Mouse (Mus musculus) macrophage (primary cell): ENCODE results near the gene Rtn4ip1. TPM values are rescaled to one million over a fixed set of nuclear protein-coding genes. Genes with fewer than 3 reads are reported as not detected.

ENCODE experiments used
- H3K27ac ChIP-seq: fragments of 350-480 bp; formaldehyde crosslinking; 2 replicates; pipeline ENCODE4 v1.9.0; 2021
- H3K36me3 ChIP-seq: fragments of 350-480 bp; formaldehyde crosslinking; 2 replicates; pipeline ENCODE4 v1.9.0; 2021; ENCODE audit errors: inconsistent target
- H3K4me3 ChIP-seq: fragments of 350-480 bp; formaldehyde crosslinking; 2 replicates; pipeline ENCODE4 v1.9.0; 2021; ENCODE audit errors: inconsistent target
- H3K79me2 ChIP-seq: fragments of 350-480 bp; formaldehyde crosslinking; 2 replicates; pipeline ENCODE4 v1.9.0; 2021; ENCODE audit errors: inconsistent target
- WGBS: methylation state at CpG from one replicate; pipeline ENCODE4 v1.1.7; 2026; ENCODE audit warnings: inconsistent platforms; ENCODE audit not compliant: missing documents; 5-methylcytosine and 5-hydroxymethylcytosine counted together
- polyA plus RNA-seq: library from polyadenylated mRNA; stranded (reverse); fragments of 250-400 nt; gene quantifications from 3 replicates; pipeline ENCODE4 v1.2.4, GENCODE M21; 2018; ENCODE audit warnings: inconsistent platforms
- total RNA-seq, 78 experiments: library from RNA; depleted of rRNA; stranded (reverse); fragments of 250-400 nt; gene quantifications; 1 replicate in 9 of 78; 2 replicates in 24 of 78; 3 replicates in 43 of 78; 4 replicates in 2 of 78; pipeline ENCODE4 v1.2.4; 2018; ENCODE audit warnings: inconsistent platforms in 56 of 78

The Rtn4ip1 gene
- total RNA-seq (2018; cell fraction: chromatin; rRNA removed): 10 to 100 TPM in 23 of 26 experiments, 1 to 10 TPM in 3; 7.8 to 44.0 (median 25.9) TPM
- 10 to 100 TPM in 5 of 26 experiments, 1 to 10 TPM in 21; 5.5 to 10.9 (median 8.8) TPM for total RNA-seq (2018; cell fraction: cytosol; rRNA removed)
- 10 to 100 TPM in 23 of 26 experiments, 1 to 10 TPM in 3; 8.5 to 39.3 (median 22.6) TPM for total RNA-seq (2018; cell fraction: nucleus; rRNA removed)
- polyA plus RNA-seq: 6.6 to 13.1 TPM (median 7.9 TPM) in 3 replicates

- no peaks in the 10 kb centered on the region for H3K36me3 ChIP-seq
- H3K4me3 ChIP-seq: peak within 1 kb of the TSS; percentile 90
- H3K27ac ChIP-seq: peak within 1 kb of the TSS; percentile 55
- 2% methylated on average over 38 of the region's 40 CpGs for WGBS
- peaks cover 10% of the 10 kb centered on the region; the same call in 1 of the 2 replicates for H3K79me2 ChIP-seq
These were observed at the start of gene Rtn4ip1, which contains the start of gene Qrsl1 for GRCm38 (mm10) chr10:43901578-43902194. TSS of gene Rtn4ip1 (plus strand) at chr10:43901807. TSS of gene Qrsl1 (minus strand) at chr10:43901745.

GRCm38 (mm10) chr10:43851898-43852297, 49.7 kb upstream of the Rtn4ip1 start:
- Histone ChIP-seq H3K27ac (no peak overlapping the region), H3K36me3 (no peaks in the 10 kb centered on the region), H3K4me3 (no peak overlapping the region), H3K79me2 (no peaks in the 10 kb centered on the region)
- WGBS: 61% methylated on average over 5 of the region's 5 CpGs

- Histone ChIP-seq H3K27ac (0 out of 2 replicates have a peak overlapping the region, but pooled peaks have one; percentile 8), H3K4me3 (no peak overlapping the region), H3K36me3 (no peaks in the 10 kb centered on the region), H3K79me2 (no peaks in the 10 kb centered on the region)
- 72% methylated on average over 9 of the region's 9 CpGs for WGBS
These were observed 45.7 kb upstream of the Rtn4ip1 start for GRCm38 (mm10) chr10:43855916-43856315.

GRCm38 (mm10) chr10:43856351-43856750, 45.3 kb upstream of the Rtn4ip1 start:
- H3K79me2 ChIP-seq: no peaks in the 10 kb centered on the region
- WGBS: 7% methylated on average over 3 of the region's 3 CpGs
- H3K27ac ChIP-seq: 0 out of 2 replicates have a peak overlapping the region, but pooled peaks have one; percentile 8
- no peak overlapping the region for H3K4me3 ChIP-seq
- no peaks in the 10 kb centered on the region for H3K36me3 ChIP-seq

GRCm38 (mm10) chr10:43870752-43871151, 30.9 kb upstream of the Rtn4ip1 start:
- H3K79me2 ChIP-seq: no peaks in the 10 kb centered on the region
- no peaks in the 10 kb centered on the region for H3K36me3 ChIP-seq
- no peak overlapping the region for H3K27ac ChIP-seq
- 90% methylated on average over 10 of the region's 10 CpGs for WGBS
- no peak overlapping the region for H3K4me3 ChIP-seq

- 88% methylated on average over 1 of the region's 1 CpGs for WGBS
- Histone ChIP-seq H3K36me3 (no peaks in the 10 kb centered on the region), H3K27ac (no peak overlapping the region), H3K4me3 (no peak overlapping the region), H3K79me2 (no peaks in the 10 kb centered on the region)
These were observed 30.1 kb upstream of the Rtn4ip1 start for GRCm38 (mm10) chr10:43871458-43871857.

- H3K27ac ChIP-seq: no peak overlapping the region
- no peaks in the 10 kb centered on the region for H3K79me2 ChIP-seq
- 96% methylated on average over 9 of the region's 9 CpGs for WGBS
- no peak overlapping the region for H3K4me3 ChIP-seq
- H3K36me3 ChIP-seq: 0 out of 2 replicates have a peak, but pooled peaks cover 4% of the 10 kb centered on the region
These were observed 13.9 kb upstream of the Rtn4ip1 start for GRCm38 (mm10) chr10:43887676-43888075.

- Histone ChIP-seq H3K36me3 (0 out of 2 replicates have a peak, but pooled peaks cover 12% of the 10 kb centered on the region), H3K79me2 (no peaks in the 10 kb centered on the region), H3K4me3 (no peak overlapping the region), H3K27ac (no peak overlapping the region)
- WGBS: 96% methylated on average over 16 of the region's 16 CpGs
These were observed 12.6 kb upstream of the Rtn4ip1 start for GRCm38 (mm10) chr10:43888976-43889375.

GRCm38 (mm10) chr10:43892971-43893370, 8.6 kb upstream of the Rtn4ip1 start:
- peaks cover 15% of the 10 kb centered on the region; the same call in 1 of the 2 replicates for H3K36me3 ChIP-seq
- WGBS: 89% methylated on average over 4 of the region's 4 CpGs
- H3K79me2 ChIP-seq: no peaks in the 10 kb centered on the region
- no peak overlapping the region for H3K27ac ChIP-seq
- H3K4me3 ChIP-seq: no peak overlapping the region

- 93% methylated on average over 8 of the region's 8 CpGs for WGBS
These were observed 5.5 kb upstream of the Rtn4ip1 start for GRCm38 (mm10) chr10:43896065-43896464.

GRCm38 (mm10) chr10:43898276-43898675, 3.3 kb upstream of the Rtn4ip1 start:
- Histone ChIP-seq H3K4me3 (no peak overlapping the region), H3K79me2 (peaks cover 10% of the 10 kb centered on the region; the same call in 1 of the 2 replicates), H3K36me3 (peaks cover 13% of the 10 kb centered on the region; the same call in 1 of the 2 replicates), H3K27ac (no peak overlapping the region)
- WGBS: 89% methylated on average over 7 of the region's 7 CpGs

More at GRCm38 (mm10) chr10:43896065-43896464, 5.5 kb upstream of the Rtn4ip1 start:
- H3K4me3 ChIP-seq: no peak overlapping the region
- H3K27ac ChIP-seq: no peak overlapping the region
- H3K36me3 ChIP-seq: peaks cover 15% of the 10 kb centered on the region; the same call in 1 of the 2 replicates
- H3K79me2 ChIP-seq: no peaks in the 10 kb centered on the region

GRCm38 (mm10) chr10:43900883-43901570, 580 bp upstream of the Rtn4ip1 start:
- peak overlapping the region; percentile 90 for H3K4me3 ChIP-seq
- H3K79me2 ChIP-seq: peaks cover 10% of the 10 kb centered on the region; the same call in 1 of the 2 replicates
- no peaks in the 10 kb centered on the region for H3K36me3 ChIP-seq
- 9% methylated on average over 30 of the region's 30 CpGs for WGBS
- H3K27ac ChIP-seq: peak overlapping the region; percentile 55

- H3K79me2 ChIP-seq: peaks cover 10% of the 10 kb centered on the region; the same call in 1 of the 2 replicates
- 100% methylated on average over 1 of the region's 1 CpGs for WGBS
- no peaks in the 10 kb centered on the region for H3K36me3 ChIP-seq
- no peak overlapping the region for H3K27ac ChIP-seq
- H3K4me3 ChIP-seq: no peak overlapping the region
These were observed 3.0 kb downstream of the Rtn4ip1 start for GRCm38 (mm10) chr10:43904569-43904968.

- Histone ChIP-seq H3K36me3 (no peaks in the 10 kb centered on the region), H3K79me2 (no peaks in the 10 kb centered on the region), H3K4me3 (no peak overlapping the region), H3K27ac (peak overlapping the region; percentile 45)
- 25% methylated on average over 12 of the region's 12 CpGs for WGBS
These were observed 8.6 kb downstream of the Rtn4ip1 start for GRCm38 (mm10) chr10:43910032-43910872.
